Mouse (Mus musculus) kidney, embryonic 16.5 days (tissue): Measurements from ENCODE around the gene Commd6. TPM values are rescaled to one million over a fixed set of nuclear protein-coding genes. Genes with fewer than 3 reads are reported as not detected.
"Not testable (repeated sequence)": the region's sequence is repeated elsewhere in the genome, so short reads cannot be mapped to it uniquely, and the experiment has no call there.

Experiments
- ATAC-seq: fragments of 200-750 bp; cut with Nextera tagmentation; 2 replicates; pipeline ENCODE4 v1.8.0; 2017; ENCODE audit warnings: moderate TSS enrichment; ENCODE audit not compliant: low FRiP score, low TSS enrichment
- H3K27ac ChIP-seq: fragments of 300-500 bp; sonication (generic); 2 replicates; pipeline ENCODE4 v1.5.1; 2014; ENCODE audit warnings: low read length
- H3K27me3 ChIP-seq: fragments of 300-500 bp; sonication (generic); 2 replicates; pipeline ENCODE4 v1.6.1; 2014; ENCODE audit warnings: low read length, control low read depth, mixed read lengths; ENCODE audit not compliant: insufficient read depth
- H3K36me3 ChIP-seq: fragments of 300-500 bp; sonication (generic); 2 replicates; pipeline ENCODE4 v1.6.1; 2014; ENCODE audit warnings: low read length, control low read depth, mixed read lengths; ENCODE audit not compliant: insufficient read depth
- H3K4me1 ChIP-seq: fragments of 300-500 bp; sonication (generic); 2 replicates; pipeline ENCODE4 v1.6.1; 2014; ENCODE audit warnings: low read length, control low read depth, mixed read lengths; ENCODE audit not compliant: insufficient read depth
- H3K4me2 ChIP-seq: fragments of 300-500 bp; sonication (generic); replicated peaks from 2 replicates; pipeline ENCODE4 v1.6.1; 2014; ENCODE audit warnings: low read depth, low read length
- H3K4me3 ChIP-seq: fragments of 300-500 bp; sonication (generic); 2 replicates; pipeline ENCODE4 v1.5.1; 2014; ENCODE audit warnings: mild to moderate bottlenecking, low read length
- H3K9ac ChIP-seq: fragments of 300-500 bp; sonication (generic); replicated peaks from 2 replicates; pipeline ENCODE4 v1.6.1; 2014; ENCODE audit warnings: low read length
- H3K9me3 ChIP-seq: fragments of 300-500 bp; sonication (generic); 2 replicates; pipeline ENCODE4 v1.6.1; 2016; ENCODE audit warnings: low read length, control low read depth
- WGBS: fragments of 180-500 bp; shearing (Covaris S2); extraction: QIAGEN DNeasy Blood & Tissue Kit; methylation state at CpG from one replicate; pipeline ENCODE4 v1.1.7; 2014; 5-methylcytosine and 5-hydroxymethylcytosine counted together
- polyA plus RNA-seq: library from polyadenylated mRNA; unstranded; fragments of >200 nt; fragmentation: Nextera tagmentation; extraction: Ambion mirVana; gene quantifications from 2 replicates; pipeline ENCODE4 v1.2.1, GENCODE M21; 2015

Gene Commd6
- polyA plus RNA-seq, 1 experiment from 2014 or later: 94.7 TPM

- no peaks in the 10 kb centered on the region for H3K27me3 ChIP-seq
- no peak overlapping the region for H3K9ac ChIP-seq
- peaks cover 3% of the 10 kb centered on the region; the same call in 1 of the 2 replicates for H3K4me1 ChIP-seq
- ATAC-seq: no peak
- H3K27ac ChIP-seq: no peak overlapping the region
- 31% methylated on average over 5 of the region's 5 CpGs for whole genome bisulfite sequencing
- H3K4me2 ChIP-seq: no peak overlapping the region
- peaks cover 5% of the 10 kb centered on the region; the same call in 1 of the 2 replicates for H3K9me3 ChIP-seq
- no peak overlapping the region for H3K4me3 ChIP-seq
- H3K36me3 ChIP-seq: no peaks in the 10 kb centered on the region
Observed at GRCm38 (mm10) chr14:101594001-101594400, 46.5 kb downstream of the Commd6 start.

GRCm38 (mm10) chr14:101593340-101593739, 47.1 kb downstream of the Commd6 start:
- Histone ChIP-seq H3K9ac (no peak overlapping the region), H3K4me2 (no peak overlapping the region), H3K27me3 (no peaks in the 10 kb centered on the region), H3K4me3 (no peak overlapping the region), H3K27ac (no peak overlapping the region), H3K36me3 (no peaks in the 10 kb centered on the region), H3K9me3 (peaks cover 5% of the 10 kb centered on the region; the same call in 1 of the 2 replicates), H3K4me1 (peaks cover 3% of the 10 kb centered on the region; the same call in 1 of the 2 replicates)
- WGBS: 83% methylated on average over 7 of the region's 7 CpGs
- no peak for ATAC-seq

GRCm38 (mm10) chr14:101591101-101591500, 49.4 kb downstream of the Commd6 start:
- ATAC-seq: no peak
- no peaks in the 10 kb centered on the region for H3K36me3 ChIP-seq
- no peak overlapping the region for H3K9ac ChIP-seq
- no peaks in the 10 kb centered on the region for H3K27me3 ChIP-seq
- WGBS: 87% methylated on average over 5 of the region's 5 CpGs
- no peak overlapping the region for H3K27ac ChIP-seq
- no peak overlapping the region for H3K4me3 ChIP-seq
- no peak overlapping the region for H3K4me2 ChIP-seq
- peaks cover 5% of the 10 kb centered on the region; the same call in 1 of the 2 replicates for H3K9me3 ChIP-seq
- H3K4me1 ChIP-seq: peaks cover 7% of the 10 kb centered on the region; the same call in 1 of the 2 replicates

- H3K36me3 ChIP-seq, H3K27ac ChIP-seq, H3K4me2 ChIP-seq, H3K9me3 ChIP-seq, H3K4me3 ChIP-seq, H3K4me1 ChIP-seq, H3K9ac ChIP-seq, H3K27me3 ChIP-seq: not testable (repeated sequence)
- peak; percentile 57; the same call in 1 of the 2 replicates for ATAC-seq
- 89% methylated on average over 2 of the region's 4 CpGs for WGBS
Observed at GRCm38 (mm10) chr14:101588209-101588991, 52.1 kb downstream of the Commd6 start.

- not testable (repeated sequence) for H3K4me3 ChIP-seq, H3K27ac ChIP-seq, H3K36me3 ChIP-seq, H3K4me2 ChIP-seq, H3K9me3 ChIP-seq, H3K9ac ChIP-seq, H3K4me1 ChIP-seq, H3K27me3 ChIP-seq
- WGBS: 32% methylated on average over 4 of the region's 6 CpGs
- peak; percentile 57; the same call in 1 of the 2 replicates for ATAC-seq
Observed at GRCm38 (mm10) chr14:101587366-101588040, 53.0 kb downstream of the Commd6 start.

- Histone ChIP-seq H3K27ac (no peak overlapping the region), H3K9me3 (peaks cover 5% of the 10 kb centered on the region; the same call in 1 of the 2 replicates), H3K4me2 (no peak overlapping the region), H3K36me3 (no peaks in the 10 kb centered on the region), H3K4me3 (no peak overlapping the region), H3K9ac (no peak overlapping the region), H3K4me1 (peaks cover 4% of the 10 kb centered on the region; the same call in 1 of the 2 replicates), H3K27me3 (no peaks in the 10 kb centered on the region)
- ATAC-seq: no peak
- 75% methylated on average over 7 of the region's 7 CpGs for WGBS
Observed at GRCm38 (mm10) chr14:101586096-101586495, 54.4 kb downstream of the Commd6 start.

Other genes with a start within 250 kb of the Commd6 start
- gene Tbc1d4, start 31.5 kb downstream of the Commd6 start, polyA plus RNA-seq: 22.0 and 23.0 TPM in 2 replicates
- 137 and 143 TPM in 2 replicates for gene Uchl3, start 13.3 kb upstream of the Commd6 start, polyA plus RNA-seq
- gene Gm9922, start 89.1 kb upstream of the Commd6 start, polyA plus RNA-seq: 3.0 and 3.7 TPM in 2 replicates
- 15.4 and 17.4 TPM in 2 replicates for gene Lmo7, start 89.3 kb upstream of the Commd6 start, polyA plus RNA-seq